Mouse (Mus musculus): Measurements from ENCODE around the gene Enox1. TPM values are rescaled to one million over a fixed set of nuclear protein-coding genes. Genes with fewer than 3 reads are reported as not detected.
A peak's percentile ranks its signal among the peaks of the same experiment; 100 is the strongest.

The Enox1 gene
- polyA plus RNA-seq, 2 experiments, result 13.5 to 15.6 TPM

- Histone ChIP-seq H3K4me2 (replicated peaks; ENCODE audit: low read depth, low read length, severe bottlenecking) (peak overlapping the region; percentile 28; the same call in 1 of the 2 replicates), H3K27ac (replicated peaks; ENCODE audit: low read depth, low read length) (peak overlapping the region; percentile 69), H3K4me3 (replicated peaks; ENCODE audit: low read length) (no peak overlapping the region), H3K9me3 (ENCODE audit: control insufficient read depth, low read length) (no peaks in the 10 kb centered on the region), H3K36me3 (ENCODE audit: control insufficient read depth, insufficient read depth, low read length) (no peaks in the 10 kb centered on the region), H3K9ac (ENCODE audit: low read depth, low read length, severe bottlenecking) (no peak overlapping the region), H3K27me3 (ENCODE audit: control insufficient read depth, insufficient read depth, low read length) (no peaks in the 10 kb centered on the region), H3K4me1 (ENCODE audit: control insufficient read depth, insufficient read depth, low read length) (0 out of 2 replicates have a peak, but pooled peaks cover 12% of the 10 kb centered on the region)
- no peak for DNase-seq (ENCODE audit: low spot score)
- no peak for TF ChIP-seq POLR2A (IDR thresholded peaks at IDR 0.05; ENCODE audit: borderline replicate concordance, extremely low read depth, insufficient read depth, insufficient read length)
- peak; percentile 72; the same call in 1 of the 2 replicates for ATAC-seq (ENCODE audit: low FRiP score, low read depth)
- WGBS, result 39% methylated on average over 12 of the region's 12 CpGs
Measured at GRCm38 (mm10) chr14:77272248-77272930, 115.8 kb downstream of the Enox1 start.

- Histone ChIP-seq H3K27ac (replicated peaks; ENCODE audit: low read depth, low read length) (peak overlapping the region; percentile 69), H3K27me3 (ENCODE audit: control insufficient read depth, insufficient read depth, low read length) (no peaks in the 10 kb centered on the region), H3K9me3 (ENCODE audit: control insufficient read depth, low read length) (no peaks in the 10 kb centered on the region), H3K4me2 (replicated peaks; ENCODE audit: low read depth, low read length, severe bottlenecking) (peak overlapping the region; percentile 28), H3K4me1 (ENCODE audit: control insufficient read depth, insufficient read depth, low read length) (0 out of 2 replicates have a peak, but pooled peaks cover 12% of the 10 kb centered on the region), H3K9ac (ENCODE audit: low read depth, low read length, severe bottlenecking) (no peak overlapping the region), H3K36me3 (ENCODE audit: control insufficient read depth, insufficient read depth, low read length) (no peaks in the 10 kb centered on the region), H3K4me3 (replicated peaks; ENCODE audit: low read length) (no peak overlapping the region)
- WGBS, result 21% methylated on average over 13 of the region's 13 CpGs
- DNase-seq (ENCODE audit: low spot score) (peak; percentile 31), ATAC-seq (ENCODE audit: low FRiP score, low read depth) (peak; percentile 80)
- TF ChIP-seq POLR2A (IDR thresholded peaks at IDR 0.05; ENCODE audit: borderline replicate concordance, extremely low read depth, insufficient read depth, insufficient read length), result no peak
Measured at GRCm38 (mm10) chr14:77272931-77273446, 116.4 kb downstream of the Enox1 start.

GRCm38 (mm10) chr14:77273721-77274120 is 117.2 kb downstream of the Enox1 start:
- ATAC-seq (ENCODE audit: low FRiP score, low read depth), result no peak
- Histone ChIP-seq H3K4me2 (replicated peaks; ENCODE audit: low read depth, low read length, severe bottlenecking) (no peak overlapping the region), H3K9ac (ENCODE audit: low read depth, low read length, severe bottlenecking) (no peak overlapping the region), H3K9me3 (ENCODE audit: control insufficient read depth, low read length) (no peaks in the 10 kb centered on the region), H3K27me3 (ENCODE audit: control insufficient read depth, insufficient read depth, low read length) (no peaks in the 10 kb centered on the region), H3K27ac (replicated peaks; ENCODE audit: low read depth, low read length) (no peak overlapping the region), H3K4me3 (replicated peaks; ENCODE audit: low read length) (no peak overlapping the region), H3K36me3 (ENCODE audit: control insufficient read depth, insufficient read depth, low read length) (no peaks in the 10 kb centered on the region), H3K4me1 (ENCODE audit: control insufficient read depth, insufficient read depth, low read length) (0 out of 2 replicates have a peak, but pooled peaks cover 12% of the 10 kb centered on the region)
- no peak for TF ChIP-seq POLR2A (IDR thresholded peaks at IDR 0.05; ENCODE audit: borderline replicate concordance, extremely low read depth, insufficient read depth, insufficient read length)
- WGBS, result 67% methylated on average over 6 of the region's 6 CpGs
- DNase-seq (ENCODE audit: low spot score), result no peak

DNA sequence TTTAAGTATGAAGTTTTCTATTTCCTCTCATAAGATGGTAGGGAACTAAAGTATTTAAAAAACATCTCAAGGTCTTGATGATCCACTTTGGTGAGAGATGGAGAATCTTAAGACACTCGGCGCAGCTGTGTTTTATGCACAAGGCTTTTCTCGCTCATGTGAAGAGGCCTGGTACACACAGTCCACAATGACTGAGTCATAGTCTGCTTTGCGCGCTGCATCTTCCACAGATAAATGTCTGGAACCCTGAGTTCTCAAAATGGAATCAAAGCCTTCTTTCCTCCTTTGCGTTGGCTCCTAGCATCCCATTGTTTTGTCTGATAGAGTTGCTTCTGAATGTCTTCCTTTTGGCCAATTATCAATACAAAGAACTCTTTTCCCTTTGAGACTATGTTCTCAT is 119.0 kb downstream of the Enox1 start:
- ATAC-seq (ENCODE audit: low FRiP score, low read depth), result no peak
- TF ChIP-seq POLR2A (IDR thresholded peaks at IDR 0.05; ENCODE audit: borderline replicate concordance, extremely low read depth, insufficient read depth, insufficient read length), result no peak
- no peak overlapping the region for H3K9ac ChIP-seq (ENCODE audit: low read depth, low read length, severe bottlenecking)
- no peak overlapping the region for H3K27ac ChIP-seq (replicated peaks; ENCODE audit: low read depth, low read length)
- DNase-seq (ENCODE audit: low spot score), result no peak
- 0 out of 2 replicates have a peak, but pooled peaks cover 12% of the 10 kb centered on the region for H3K4me1 ChIP-seq (ENCODE audit: control insufficient read depth, insufficient read depth, low read length)
- no peaks in the 10 kb centered on the region for H3K36me3 ChIP-seq (ENCODE audit: control insufficient read depth, insufficient read depth, low read length)
- H3K4me3 ChIP-seq (replicated peaks; ENCODE audit: low read length), result no peak overlapping the region
- no peaks in the 10 kb centered on the region for H3K27me3 ChIP-seq (ENCODE audit: control insufficient read depth, insufficient read depth, low read length)
- 97% methylated on average over 6 of the region's 6 CpGs for WGBS
- H3K4me2 ChIP-seq (replicated peaks; ENCODE audit: low read depth, low read length, severe bottlenecking), result no peak overlapping the region
- no peaks in the 10 kb centered on the region for H3K9me3 ChIP-seq (ENCODE audit: control insufficient read depth, low read length)

- Histone ChIP-seq H3K36me3 (ENCODE audit: control insufficient read depth, insufficient read depth, low read length) (no peaks in the 10 kb centered on the region), H3K27ac (replicated peaks; ENCODE audit: low read depth, low read length) (no peak overlapping the region), H3K4me2 (replicated peaks; ENCODE audit: low read depth, low read length, severe bottlenecking) (no peak overlapping the region), H3K9me3 (ENCODE audit: control insufficient read depth, low read length) (no peaks in the 10 kb centered on the region), H3K9ac (ENCODE audit: low read depth, low read length, severe bottlenecking) (no peak overlapping the region), H3K4me1 (ENCODE audit: control insufficient read depth, insufficient read depth, low read length) (no peaks in the 10 kb centered on the region), H3K4me3 (replicated peaks; ENCODE audit: low read length) (no peak overlapping the region), H3K27me3 (ENCODE audit: control insufficient read depth, insufficient read depth, low read length) (no peaks in the 10 kb centered on the region)
- DNase-seq (ENCODE audit: low spot score), result no peak
- ATAC-seq (ENCODE audit: low FRiP score, low read depth), result no peak
- TF ChIP-seq POLR2A (IDR thresholded peaks at IDR 0.05; ENCODE audit: borderline replicate concordance, extremely low read depth, insufficient read depth, insufficient read length), result no peak
- 58% methylated on average over 4 of the region's 4 CpGs for WGBS
Measured at GRCm38 (mm10) chr14:77279143-77279542, 122.6 kb downstream of the Enox1 start.
